Mouse (Mus musculus) MEL (cell line): ENCODE measurements around the gene Stra8.

Experiments used
- CHD2 ChIP-seq: IDR thresholded peaks from 2 replicates; pipeline ENCODE4 v1.6.1; 2011; ENCODE audit warnings: low read length, improper control_type of control experiment
- CTCF ChIP-seq, 3 experiments: IDR thresholded peaks in 2 of 3; conservative IDR thresholded peaks in 1 of 3; 2 replicates each; pipeline ENCODE4 v1.5.1; 2011 to 2012; ENCODE audit warnings: low read length in 3 of 3, low read depth in 2 of 3, mild to moderate bottlenecking in 2 of 3, improper control_type of control experiment in 1 of 3, inconsistent platforms in 1 of 3, mixed read lengths in 1 of 3, moderate library complexity in 1 of 3; ENCODE audit not compliant: control insufficient read depth in 1 of 3, insufficient read depth in 1 of 3, poor library complexity in 1 of 3, severe bottlenecking in 1 of 3
- TCF12 ChIP-seq: IDR thresholded peaks from 2 replicates; pipeline ENCODE4 v1.6.1; 2014; ENCODE audit warnings: low read depth, mild to moderate bottlenecking, inconsistent platforms, low read length, improper control_type of control experiment, moderate library complexity
- USF2 ChIP-seq, 2 experiments: IDR thresholded peaks; 2 replicates each; pipeline ENCODE4 v1.6.1; 2011 to 2012; ENCODE audit warnings: improper control_type of control experiment in 2 of 2, low read length in 2 of 2, borderline replicate concordance in 1 of 2, inconsistent platforms in 1 of 2, low read depth in 1 of 2, mild to moderate bottlenecking in 1 of 2; ENCODE audit not compliant: insufficient read depth in 1 of 2

GRCm38 (mm10) chr6:34870724-34871123 lies 49.2 kb upstream of the Stra8 start:
- TF ChIP-seq CHD2 (no peak), USF2 (IDR thresholded peaks at IDR 0.05; ENCODE audit: borderline replicate concordance in 1 of 2, insufficient read depth in 1 of 2, low read depth in 1 of 2, low read length in 2 of 2) (no peak), TCF12 (no peak), CTCF (IDR thresholded peaks at IDR 0.05 in 2 of 3, conservative IDR thresholded peaks at IDR 0.05 in 1 of 3; ENCODE audit: control insufficient read depth in 1 of 3, insufficient read depth in 1 of 3, low read depth in 2 of 3, low read length in 3 of 3, poor library complexity in 1 of 3, severe bottlenecking in 1 of 3) (no peak)
